Mouse (Mus musculus) bone marrow macrophage, adult 2 months (primary cell): Measurements from ENCODE around the gene Slc39a11. TPM values are rescaled to one million over a fixed set of nuclear protein-coding genes. Genes with fewer than 3 reads are reported as not detected.

ENCODE experiments used
- H3K27ac ChIP-seq: 2 replicates; pipeline ENCODE4 v1.5.1; 2012; ENCODE audit warnings: low read depth, low read length; ENCODE audit not compliant: insufficient read depth
- H3K4me1 ChIP-seq: 2 replicates; pipeline ENCODE4 v1.6.1; 2012; ENCODE audit warnings: low read length; ENCODE audit not compliant: control insufficient read depth, insufficient read depth
- H3K4me3 ChIP-seq: 2 replicates; pipeline ENCODE4 v1.5.1; 2012; ENCODE audit warnings: mild to moderate bottlenecking, low read length, moderate library complexity; ENCODE audit not compliant: insufficient read depth
- CTCF ChIP-seq: IDR thresholded peaks from 2 replicates; pipeline ENCODE4 v1.5.1; 2012; ENCODE audit warnings: low read depth, mild to moderate bottlenecking, low read length, moderate library complexity
- POLR2A ChIP-seq: IDR thresholded peaks from 2 replicates; pipeline ENCODE4 v1.6.1; 2012; ENCODE audit warnings: mild to moderate bottlenecking, low read depth, low read length, borderline replicate concordance
- polyA plus RNA-seq: library from polyadenylated mRNA; stranded (reverse); fragments of >200 nt; gene quantifications from 2 replicates; pipeline ENCODE4 v1.2.4, GENCODE M21; 2012; ENCODE audit not compliant: missing spikeins, insufficient read depth, insufficient read length

Gene Slc39a11
- polyA plus RNA-seq, 1 experiment = 24.3 TPM

- no peak for TF ChIP-seq POLR2A
- H3K4me1 ChIP-seq = no peaks in the 10 kb centered on the region
- no peak overlapping the region for H3K27ac ChIP-seq
- H3K4me3 ChIP-seq = no peak overlapping the region
Measured at GRCm38 (mm10) chr11:113520373-113520772, 129.5 kb downstream of the Slc39a11 start.

- H3K4me1 ChIP-seq = no peaks in the 10 kb centered on the region
- no peak for TF ChIP-seq POLR2A
- no peak for TF ChIP-seq CTCF
- H3K27ac ChIP-seq = no peak overlapping the region
- no peak overlapping the region for H3K4me3 ChIP-seq
Measured at GRCm38 (mm10) chr11:113519973-113520372, 129.9 kb downstream of the Slc39a11 start.

- no peak overlapping the region for H3K27ac ChIP-seq
- H3K4me1 ChIP-seq = no peaks in the 10 kb centered on the region
- no peak for TF ChIP-seq CTCF
- TF ChIP-seq POLR2A = no peak
- H3K4me3 ChIP-seq = no peak overlapping the region
Measured at GRCm38 (mm10) chr11:113518176-113518575, 131.7 kb downstream of the Slc39a11 start.

DNA sequence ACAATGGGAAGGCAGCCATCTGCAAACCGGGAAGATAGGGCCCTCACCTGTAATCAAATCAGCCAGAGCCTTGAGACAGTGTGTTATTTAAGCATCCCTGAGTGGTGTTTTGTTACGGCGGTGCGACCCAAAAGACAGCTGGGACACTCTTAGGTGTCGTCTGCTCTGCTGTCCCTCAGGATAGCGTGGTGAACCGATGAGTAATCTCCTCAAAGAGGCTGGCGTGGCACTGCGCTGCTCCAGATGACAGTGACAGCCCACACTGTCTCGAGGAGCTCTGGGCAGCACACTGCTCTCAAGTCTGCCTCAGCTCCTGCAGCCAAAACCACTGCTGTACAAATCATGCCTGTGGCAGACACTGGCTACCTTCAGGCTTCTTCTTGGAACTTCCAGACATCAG, 133.7 kb downstream of the Slc39a11 start:
- H3K27ac ChIP-seq = no peak overlapping the region
- no peak overlapping the region for H3K4me3 ChIP-seq
- no peaks in the 10 kb centered on the region for H3K4me1 ChIP-seq
- TF ChIP-seq POLR2A = no peak
- no peak for TF ChIP-seq CTCF

DNA sequence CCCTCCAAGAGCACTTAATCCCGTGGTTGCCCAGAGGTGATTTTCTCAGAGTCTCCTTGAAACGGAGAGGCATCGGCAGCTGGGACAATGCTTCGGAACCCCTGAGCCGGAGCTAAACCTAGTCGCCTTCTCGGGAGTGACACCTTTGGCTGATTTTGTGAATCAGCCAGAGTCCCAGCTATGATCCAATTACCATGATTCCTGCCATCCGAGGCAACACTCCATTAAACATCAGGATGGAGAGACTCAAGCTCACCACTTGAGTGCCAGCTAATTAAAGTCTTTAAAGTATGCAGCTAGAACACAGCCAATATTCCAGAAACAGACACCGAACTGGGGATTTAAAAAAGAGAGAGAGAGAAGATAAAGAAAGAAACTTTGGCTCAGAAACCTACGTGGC, 136.9 kb downstream of the Slc39a11 start:
- Histone ChIP-seq H3K4me3 (no peak overlapping the region), H3K4me1 (peaks cover 4% of the 10 kb centered on the region; the same call in 1 of the 2 replicates), H3K27ac (no peak overlapping the region)
- TF ChIP-seq POLR2A (no peak), CTCF (no peak)

GRCm38 (mm10) chr11:113512150-113512549, 137.7 kb downstream of the Slc39a11 start:
- no peak overlapping the region for H3K27ac ChIP-seq
- no peak for TF ChIP-seq POLR2A
- no peak for TF ChIP-seq CTCF
- peaks cover 4% of the 10 kb centered on the region; the same call in 1 of the 2 replicates for H3K4me1 ChIP-seq
- no peak overlapping the region for H3K4me3 ChIP-seq

- TF ChIP-seq CTCF (no peak), POLR2A (no peak)
Measured at GRCm38 (mm10) chr11:113510969-113511625, 138.8 kb downstream of the Slc39a11 start.

DNA sequence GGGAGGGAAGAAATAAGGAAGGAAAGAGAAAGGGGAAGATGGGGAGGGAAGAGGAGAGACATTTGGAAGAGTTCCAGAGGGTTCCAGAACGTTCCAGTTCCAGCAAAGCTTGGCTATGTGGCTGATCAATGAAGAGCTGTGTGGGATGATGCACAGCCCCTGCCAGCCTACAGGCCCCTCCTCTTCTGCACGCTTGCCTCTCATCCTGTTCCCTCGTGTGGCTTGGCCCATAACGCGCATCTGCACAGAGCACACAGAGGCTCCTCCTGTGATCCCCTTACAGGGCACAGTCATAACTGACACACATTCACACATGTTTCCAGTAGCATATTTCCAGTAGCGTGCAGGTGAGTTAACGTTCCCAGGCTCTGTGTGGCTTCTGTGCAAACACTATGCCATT, 139.6 kb downstream of the Slc39a11 start:
- no peak for TF ChIP-seq CTCF
- no peak for TF ChIP-seq POLR2A
- Histone ChIP-seq H3K4me3 (no peak overlapping the region), H3K27ac (no peak overlapping the region)

More at GRCm38 (mm10) chr11:113510969-113511625, 138.8 kb downstream of the Slc39a11 start:
- peaks cover 4% of the 10 kb centered on the region; the same call in 1 of the 2 replicates for H3K4me1 ChIP-seq
- no peak overlapping the region for H3K27ac ChIP-seq
- H3K4me3 ChIP-seq = no peak overlapping the region

DNA sequence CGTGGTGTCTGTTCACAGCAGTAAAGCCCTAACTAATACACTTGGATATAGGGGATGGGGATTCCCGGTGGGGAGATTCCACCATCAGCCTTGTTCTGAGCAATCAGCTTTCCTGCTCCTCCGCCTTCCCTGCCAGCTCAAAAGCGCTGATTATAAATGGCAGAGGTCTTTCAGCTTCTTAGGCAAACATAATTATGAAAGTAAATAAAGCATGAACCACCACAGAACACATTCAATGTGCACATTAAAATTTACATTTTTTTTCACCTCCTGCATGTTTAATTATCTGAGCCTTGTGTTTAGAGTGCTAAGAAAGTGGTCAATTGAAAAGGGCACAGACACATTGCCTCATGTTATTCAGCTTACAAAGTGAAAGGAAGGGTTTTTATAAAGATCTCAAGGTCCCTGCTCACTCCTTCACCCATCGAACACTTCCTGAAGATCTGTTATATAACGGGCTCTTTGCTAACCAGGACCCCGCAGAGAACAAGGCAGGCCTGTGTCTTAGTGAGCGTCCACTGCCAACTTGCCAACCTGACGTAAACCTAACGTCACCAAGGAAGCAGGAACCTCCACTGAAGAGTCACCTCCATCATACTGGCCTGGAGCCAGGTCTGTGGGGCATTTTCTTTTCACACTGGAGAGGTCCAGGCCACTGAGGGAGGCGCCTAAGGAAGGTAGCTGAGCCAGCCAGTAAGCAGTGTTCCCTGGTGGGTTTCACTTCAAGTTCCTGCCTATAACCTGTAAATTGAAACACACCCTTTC, 142.0 kb downstream of the Slc39a11 start:
- no peak overlapping the region for H3K27ac ChIP-seq
- no peak overlapping the region for H3K4me3 ChIP-seq
- TF ChIP-seq POLR2A = no peak
- TF ChIP-seq CTCF = no peak
- H3K4me1 ChIP-seq = peaks cover 4% of the 10 kb centered on the region; the same call in 1 of the 2 replicates

More for the DNA sequence above, 139.6 kb downstream of the Slc39a11 start:
- peaks cover 4% of the 10 kb centered on the region; the same call in 1 of the 2 replicates for H3K4me1 ChIP-seq

GRCm38 (mm10) chr11:113505551-113506160, 144.2 kb downstream of the Slc39a11 start:
- TF ChIP-seq CTCF (no peak), POLR2A (no peak)
- H3K27ac ChIP-seq = no peak overlapping the region
- peaks cover 4% of the 10 kb centered on the region; the same call in 1 of the 2 replicates for H3K4me1 ChIP-seq
- H3K4me3 ChIP-seq = no peak overlapping the region
